Mouse (Mus musculus) myocyte (in vitro differentiated cells): ENCODE data around the gene Gm20662. TPM values are rescaled to one million over a fixed set of nuclear protein-coding genes. Genes with fewer than 3 reads are reported as not detected.

Experiments used
- H3K27me3 ChIP-seq: one replicate; pipeline ENCODE4 v1.6.1; 2011; ENCODE audit not compliant: control insufficient read depth, insufficient read depth, insufficient read length
- H3K36me3 ChIP-seq: one replicate; pipeline ENCODE4 v1.6.1; 2011; ENCODE audit not compliant: control insufficient read depth, insufficient read depth
- H3K4me2 ChIP-seq: one replicate; pipeline ENCODE4 v1.6.1; 2011; ENCODE audit warnings: low read depth, control low read depth
- H3K4me3 ChIP-seq: one replicate; pipeline ENCODE4 v1.5.1; 2011; ENCODE audit warnings: mild to moderate bottlenecking, control low read depth, moderate library complexity
- H3K79me2 ChIP-seq: one replicate; pipeline ENCODE4 v1.6.1; 2011; ENCODE audit not compliant: control insufficient read depth, insufficient read depth
- H3ac ChIP-seq: one replicate; pipeline ENCODE4 v1.6.1; 2011; ENCODE audit not compliant: control insufficient read depth, insufficient read length
- CEBPB ChIP-seq: IDR thresholded peaks from 2 replicates; pipeline ENCODE4 v1.6.1; 2011; ENCODE audit warnings: mild to moderate bottlenecking, moderate library complexity; ENCODE audit not compliant: poor library complexity, insufficient read depth, severe bottlenecking
- E2F4 ChIP-seq: IDR thresholded peaks from one replicate; pipeline ENCODE4 v1.6.1; 2011; ENCODE audit warnings: mild to moderate bottlenecking, control low read depth, moderate library complexity; ENCODE audit not compliant: insufficient read depth
- MAX ChIP-seq: IDR thresholded peaks from one replicate; pipeline ENCODE4 v1.6.1; 2011; ENCODE audit warnings: low read depth, mild to moderate bottlenecking, control low read depth
- MYOD1 ChIP-seq, 3 experiments: IDR thresholded peaks; one replicate each; pipeline ENCODE4 v1.6.1; 2011; ENCODE audit warnings: control low read depth in 2 of 3, low read depth in 2 of 3, mild to moderate bottlenecking in 2 of 3, moderate library complexity in 1 of 3; ENCODE audit not compliant: insufficient read length in 2 of 3, control insufficient read depth in 1 of 3
- MYOG ChIP-seq, 3 experiments: IDR thresholded peaks; one replicate each; pipeline ENCODE4 v1.6.1; 2011; ENCODE audit warnings: control low read depth in 2 of 3, low read depth in 2 of 3, mild to moderate bottlenecking in 2 of 3; ENCODE audit not compliant: insufficient read length in 2 of 3, control insufficient read depth in 1 of 3, insufficient read depth in 1 of 3
- POLR2A ChIP-seq: IDR thresholded peaks from one replicate; pipeline ENCODE4 v1.6.1; 2011; ENCODE audit warnings: low read depth, mild to moderate bottlenecking, control low read depth, moderate library complexity; ENCODE audit not compliant: insufficient read length
- POLR2AphosphoS2 ChIP-seq: IDR thresholded peaks from one replicate; pipeline ENCODE4 v1.6.1; 2011; ENCODE audit warnings: low read depth, control low read depth; ENCODE audit not compliant: insufficient read length
- REST ChIP-seq: IDR thresholded peaks from one replicate; pipeline ENCODE4 v1.6.1; 2011; ENCODE audit warnings: mild to moderate bottlenecking, control low read depth, moderate library complexity; ENCODE audit not compliant: insufficient read depth, insufficient read length
- SRF ChIP-seq: IDR thresholded peaks from one replicate; pipeline ENCODE4 v1.6.1; 2011; ENCODE audit warnings: low read depth; ENCODE audit not compliant: control insufficient read depth, insufficient read length
- TCF12 ChIP-seq: IDR thresholded peaks from one replicate; pipeline ENCODE4 v1.6.1; 2011; ENCODE audit warnings: mild to moderate bottlenecking, control low read depth; ENCODE audit not compliant: poor library complexity, insufficient read depth, severe bottlenecking
- TCF3 ChIP-seq: IDR thresholded peaks from one replicate; pipeline ENCODE4 v1.6.1; 2011; ENCODE audit warnings: low read depth, control low read depth; ENCODE audit not compliant: insufficient read length
- USF1 ChIP-seq: IDR thresholded peaks from one replicate; pipeline ENCODE4 v1.6.1; 2011; ENCODE audit warnings: low read depth, mild to moderate bottlenecking, control low read depth, moderate library complexity
- polyA plus RNA-seq: library from polyadenylated mRNA; unstranded; fragments of >200 nt; fragmentation: generic; extraction: Trizol; gene quantifications from one replicate; pipeline ENCODE4 v1.2.1, GENCODE M21; 2012; ENCODE audit warnings: missing spikeins

Gm20662 gene
- polyA plus RNA-seq, 1 experiment = 0.82 TPM

DNA sequence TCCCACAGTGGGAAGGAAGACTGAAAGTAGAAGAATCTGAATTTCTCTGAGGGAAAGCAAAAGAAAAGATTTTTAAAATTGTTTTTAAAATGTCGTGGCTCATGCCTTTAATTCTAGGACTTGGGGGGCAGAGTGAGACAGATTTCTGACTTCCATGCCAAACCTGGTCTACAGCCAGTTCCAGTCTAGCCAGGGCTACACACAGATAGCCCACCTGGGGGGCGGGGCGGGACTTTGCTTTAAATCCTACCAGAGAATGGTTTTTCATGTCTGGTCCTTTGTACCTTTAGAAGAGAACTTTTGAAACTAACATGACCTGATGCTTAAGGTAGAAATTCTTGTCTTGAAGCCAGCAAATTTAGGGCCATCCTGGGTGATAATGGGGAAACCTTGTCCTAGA lies 27.1 kb downstream of the Gm20662 start:
- no peaks in the 10 kb centered on the region for H3K27me3 ChIP-seq
- H3K36me3 ChIP-seq = peaks cover 13% of the 10 kb centered on the region
- H3ac ChIP-seq = no peak overlapping the region
- peaks cover 19% of the 10 kb centered on the region for H3K79me2 ChIP-seq
- no peak for TF ChIP-seq TCF3
- no peak for TF ChIP-seq SRF
- no peak for TF ChIP-seq TCF12
- H3K4me2 ChIP-seq = no peak overlapping the region
- H3K4me3 ChIP-seq = no peak overlapping the region

DNA sequence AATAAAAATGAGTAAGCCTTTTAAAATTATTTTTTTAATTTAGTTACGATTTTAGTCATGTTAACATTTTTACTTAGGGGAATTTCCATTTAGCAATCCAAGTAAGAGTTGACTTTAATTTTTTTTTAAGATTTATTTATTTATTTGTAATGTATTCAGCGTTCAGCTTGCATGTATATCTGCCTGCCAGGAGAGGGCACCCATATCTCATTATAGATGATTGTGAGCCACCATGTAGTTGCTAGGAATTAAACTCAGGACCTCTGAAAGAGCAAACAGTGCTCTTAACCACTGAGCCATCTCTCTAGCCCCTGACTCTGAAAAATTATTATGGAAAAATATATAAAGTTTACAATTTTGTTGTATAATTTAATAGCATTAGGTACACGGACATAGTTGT lies 30.4 kb downstream of the Gm20662 start:
- Histone ChIP-seq H3ac (no peak overlapping the region), H3K4me3 (no peak overlapping the region), H3K36me3 (peaks cover 15% of the 10 kb centered on the region), H3K79me2 (no peaks in the 10 kb centered on the region), H3K4me2 (no peak overlapping the region), H3K27me3 (no peaks in the 10 kb centered on the region)
- no peak for TF ChIP-seq TCF12
- no peak for TF ChIP-seq SRF
- TF ChIP-seq MYOG (IDR thresholded peaks at IDR 0.05; ENCODE audit: control insufficient read depth in 1 of 3, insufficient read depth in 1 of 3, insufficient read length in 2 of 3, low read depth in 2 of 3) = no peak
- TF ChIP-seq MAX = no peak
- TF ChIP-seq REST = no peak
- no peak for TF ChIP-seq POLR2A
- TF ChIP-seq CEBPB = no peak
- TF ChIP-seq MYOD1 (IDR thresholded peaks at IDR 0.05; ENCODE audit: control insufficient read depth in 1 of 3, insufficient read length in 2 of 3, low read depth in 2 of 3) = no peak
- TF ChIP-seq TCF3 = no peak
- no peak for TF ChIP-seq POLR2AphosphoS2
- TF ChIP-seq USF1 = no peak

DNA sequence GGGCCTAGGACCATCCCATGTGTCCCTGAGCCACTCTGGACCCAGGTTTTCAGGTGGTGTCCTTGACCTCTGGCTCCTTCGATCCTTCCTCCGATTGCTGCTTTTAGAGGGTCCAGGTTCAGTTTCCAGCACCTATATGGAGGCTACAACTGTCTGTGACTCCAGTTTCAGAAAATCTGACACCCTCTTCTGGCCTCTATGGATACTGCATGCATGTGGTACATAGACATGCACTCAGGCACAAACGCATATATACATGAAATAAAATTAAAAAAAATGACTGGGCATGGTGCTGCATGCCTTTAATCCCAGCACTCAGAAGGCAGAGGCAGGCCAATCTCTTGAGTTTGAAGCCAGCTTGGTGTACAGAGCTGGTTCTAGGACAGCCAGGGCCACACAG lies 31.7 kb downstream of the Gm20662 start:
- no peak overlapping the region for H3K4me3 ChIP-seq
- H3K4me2 ChIP-seq = no peak overlapping the region
- H3ac ChIP-seq = no peak overlapping the region
- H3K27me3 ChIP-seq = no peaks in the 10 kb centered on the region
- TF ChIP-seq MYOD1 (IDR thresholded peaks at IDR 0.05; ENCODE audit: control insufficient read depth in 1 of 3, insufficient read length in 2 of 3, low read depth in 2 of 3) (no peak), MYOG (IDR thresholded peaks at IDR 0.05; ENCODE audit: control insufficient read depth in 1 of 3, insufficient read depth in 1 of 3, insufficient read length in 2 of 3, low read depth in 2 of 3) (no peak), TCF12 (no peak), TCF3 (no peak), CEBPB (no peak), E2F4 (no peak), SRF (no peak), MAX (no peak), POLR2AphosphoS2 (no peak), REST (no peak), USF1 (no peak), POLR2A (no peak)
- H3K79me2 ChIP-seq = no peaks in the 10 kb centered on the region
- peaks cover 18% of the 10 kb centered on the region for H3K36me3 ChIP-seq

DNA sequence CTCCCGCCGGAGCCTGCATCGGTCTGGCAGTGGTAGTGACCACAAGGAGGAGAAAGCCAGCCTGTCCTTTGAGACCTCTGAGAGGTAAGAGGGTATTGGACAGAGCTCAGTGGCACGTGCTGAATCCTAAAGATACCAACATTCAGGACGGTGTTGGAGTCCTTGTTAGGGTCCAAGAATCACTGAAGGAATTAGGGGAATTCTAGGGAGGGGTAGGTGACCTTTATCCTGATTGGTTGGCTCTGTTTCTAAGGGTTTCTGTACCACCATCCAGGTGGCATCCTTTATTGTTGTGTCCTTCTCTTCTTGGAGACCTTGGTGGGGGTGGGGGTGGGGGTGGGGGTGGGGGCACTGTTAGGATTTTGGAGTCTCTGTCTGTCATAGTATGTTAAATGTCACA lies 36.0 kb downstream of the Gm20662 start:
- H3K36me3 ChIP-seq = peaks cover 6% of the 10 kb centered on the region
- TF ChIP-seq MYOD1 (IDR thresholded peaks at IDR 0.05; ENCODE audit: control insufficient read depth in 1 of 3, insufficient read length in 2 of 3, low read depth in 2 of 3) (no peak), E2F4 (no peak), POLR2AphosphoS2 (no peak), TCF12 (no peak)
- H3K4me2 ChIP-seq = no peak overlapping the region
- H3K27me3 ChIP-seq = no peaks in the 10 kb centered on the region
- H3ac ChIP-seq = no peak overlapping the region
- H3K4me3 ChIP-seq = no peak overlapping the region
- no peaks in the 10 kb centered on the region for H3K79me2 ChIP-seq

DNA sequence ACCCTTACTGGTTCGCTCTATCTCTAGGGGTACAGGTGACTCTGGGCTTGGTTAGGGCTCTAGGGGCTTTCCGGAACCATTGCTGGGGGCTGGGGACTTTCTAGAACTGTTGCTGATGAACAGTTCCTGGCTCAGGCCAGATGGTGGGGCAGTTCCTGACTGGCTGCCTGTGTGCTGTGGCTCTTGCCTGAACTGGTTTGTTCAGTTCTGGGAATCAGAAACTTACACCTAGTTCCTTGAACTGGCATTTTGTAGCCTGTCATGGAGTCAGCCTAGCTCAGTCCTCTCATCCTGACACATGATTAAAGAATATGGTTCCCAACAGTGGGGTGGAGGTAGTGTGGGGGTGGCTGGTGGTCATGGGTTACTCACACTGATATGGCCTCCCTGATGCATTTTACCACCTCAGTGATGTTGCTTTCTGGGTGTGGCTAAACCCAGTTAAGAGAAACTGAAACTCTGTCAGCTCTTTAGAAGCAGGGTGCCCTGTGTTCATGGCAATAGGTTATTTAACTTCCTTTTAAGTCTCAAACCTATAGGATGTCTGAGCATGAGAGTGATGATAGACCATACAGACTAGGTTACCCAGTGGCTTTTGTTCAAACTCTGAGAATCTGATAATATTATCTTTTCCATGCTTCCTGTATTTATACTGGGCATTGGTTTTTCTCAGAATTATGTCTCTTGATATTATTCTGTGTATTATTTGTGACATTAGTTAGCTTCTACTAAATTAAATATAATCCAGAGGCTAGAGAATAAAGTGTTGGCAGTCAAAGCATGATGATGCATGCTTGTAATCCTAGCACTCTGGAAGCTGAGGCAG lies 39.4 kb downstream of the Gm20662 start:
- no peak overlapping the region for H3K4me2 ChIP-seq
- no peaks in the 10 kb centered on the region for H3K27me3 ChIP-seq
- no peak overlapping the region for H3K4me3 ChIP-seq
- no peaks in the 10 kb centered on the region for H3K79me2 ChIP-seq
- TF ChIP-seq MAX = no peak
- no peak for TF ChIP-seq TCF3
- no peak for TF ChIP-seq MYOG (IDR thresholded peaks at IDR 0.05; ENCODE audit: control insufficient read depth in 1 of 3, insufficient read depth in 1 of 3, insufficient read length in 2 of 3, low read depth in 2 of 3)
- no peak for TF ChIP-seq CEBPB
- no peak for TF ChIP-seq POLR2A
- TF ChIP-seq MYOD1 (IDR thresholded peaks at IDR 0.05; ENCODE audit: control insufficient read depth in 1 of 3, insufficient read length in 2 of 3, low read depth in 2 of 3) = no peak
- TF ChIP-seq TCF12 = no peak
- no peak for TF ChIP-seq E2F4
- no peak for TF ChIP-seq SRF
- no peak for TF ChIP-seq REST
- TF ChIP-seq POLR2AphosphoS2 = no peak
- TF ChIP-seq USF1 = no peak
- peaks cover 12% of the 10 kb centered on the region for H3K36me3 ChIP-seq
- no peak overlapping the region for H3ac ChIP-seq
